Mouse (Mus musculus): ENCODE measurements at regions not wholly inside any gene's neighbourhood (a gene's known extent, or its start where the extent isn't known, plus 50 kb on each side); places are given as distances from the start of the nearest gene placed in this dataset.

- WGBS: 93% methylated on average over 7 of the region's 7 CpGs
- Histone ChIP-seq H3K9ac (ENCODE audit: low read length) (no peak overlapping the region), H3K36me3 (ENCODE audit: control insufficient read depth, insufficient read depth, low read length) (no peaks in the 10 kb centered on the region), H3K4me1 (ENCODE audit: control insufficient read depth, insufficient read depth, low read length) (no peaks in the 10 kb centered on the region), H3K27ac (ENCODE audit: low read depth, low read length) (no peak overlapping the region), H3K9me3 (ENCODE audit: control insufficient read depth, low read length) (no peaks in the 10 kb centered on the region), H3K4me2 (ENCODE audit: low read depth) (no peak overlapping the region), H3K4me3 (ENCODE audit: low read depth, low read length) (no peak overlapping the region), H3K27me3 (ENCODE audit: control insufficient read depth, insufficient read depth, low read length) (no peaks in the 10 kb centered on the region)
- no peak for DNase-seq (ENCODE audit: low spot score)
- no peak for ATAC-seq (ENCODE audit: insufficient read depth, low FRiP score, low TSS enrichment)
Observed at GRCm38 (mm10) chr12:68458196-68458595, 700.8 kb downstream of the Rps29 start.

GRCm38 (mm10) chr12:68426601-68427000, 732.4 kb downstream of the Rps29 start:
- no peaks in the 10 kb centered on the region for H3K36me3 ChIP-seq (ENCODE audit: control insufficient read depth, insufficient read depth, low read length)
- H3K27ac ChIP-seq (ENCODE audit: low read depth, low read length): no peak overlapping the region
- ATAC-seq (ENCODE audit: insufficient read depth, low FRiP score, low TSS enrichment) (no peak), DNase-seq (ENCODE audit: low spot score) (no peak)
- no peak overlapping the region for H3K9ac ChIP-seq (ENCODE audit: low read length)
- H3K27me3 ChIP-seq (ENCODE audit: control insufficient read depth, insufficient read depth, low read length): no peaks in the 10 kb centered on the region
- no peaks in the 10 kb centered on the region for H3K4me1 ChIP-seq (ENCODE audit: control insufficient read depth, insufficient read depth, low read length)
- WGBS: 86% methylated on average over 1 of the region's 1 CpGs
- no peak overlapping the region for H3K4me3 ChIP-seq (ENCODE audit: low read depth, low read length)
- H3K9me3 ChIP-seq (ENCODE audit: control insufficient read depth, low read length): no peaks in the 10 kb centered on the region
- no peak overlapping the region for H3K4me2 ChIP-seq (ENCODE audit: low read depth)

GRCm38 (mm10) chr12:68425006-68425405, 734.0 kb downstream of the Rps29 start:
- Histone ChIP-seq H3K9ac (ENCODE audit: low read length) (no peak overlapping the region), H3K27ac (ENCODE audit: low read depth, low read length) (no peak overlapping the region), H3K9me3 (ENCODE audit: control insufficient read depth, low read length) (no peaks in the 10 kb centered on the region), H3K27me3 (ENCODE audit: control insufficient read depth, insufficient read depth, low read length) (no peaks in the 10 kb centered on the region), H3K4me2 (ENCODE audit: low read depth) (no peak overlapping the region), H3K36me3 (ENCODE audit: control insufficient read depth, insufficient read depth, low read length) (no peaks in the 10 kb centered on the region), H3K4me1 (ENCODE audit: control insufficient read depth, insufficient read depth, low read length) (no peaks in the 10 kb centered on the region), H3K4me3 (ENCODE audit: low read depth, low read length) (no peak overlapping the region)
- ATAC-seq (ENCODE audit: insufficient read depth, low FRiP score, low TSS enrichment): no peak
- no peak for DNase-seq (ENCODE audit: low spot score)

All from neural tube, embryonic 11.5 days (tissue).